Mouse (Mus musculus) midbrain, embryonic 15.5 days (tissue): ENCODE measurements at regions not wholly inside any gene's neighbourhood (a gene's known extent, or its start where the extent isn't known, plus 50 kb on each side); places are given as distances from the start of the nearest gene placed in this dataset.

ENCODE experiments used
- ATAC-seq: fragments of 200-750 bp; cut with Nextera tagmentation; replicated peaks from 2 replicates; pipeline ENCODE4 v1.8.0; 2017; ENCODE audit warnings: moderate TSS enrichment
- H3K27ac ChIP-seq: fragments of 300-500 bp; sonication (generic); 2 replicates; pipeline ENCODE4 v1.5.1; 2015; ENCODE audit warnings: mild to moderate bottlenecking, inconsistent platforms
- H3K27me3 ChIP-seq: fragments of 300-500 bp; sonication (generic); replicated peaks from 2 replicates; pipeline ENCODE4 v1.6.1; 2015; ENCODE audit warnings: inconsistent platforms
- H3K36me3 ChIP-seq: fragments of 300-500 bp; sonication (generic); replicated peaks from 2 replicates; pipeline ENCODE4 v1.6.1; 2015; ENCODE audit warnings: inconsistent platforms
- H3K4me1 ChIP-seq: fragments of 300-500 bp; sonication (generic); 2 replicates; pipeline ENCODE4 v1.6.1; 2015; ENCODE audit warnings: inconsistent platforms
- H3K4me2 ChIP-seq: fragments of 300-500 bp; sonication (generic); 2 replicates; pipeline ENCODE4 v1.6.1; 2015; ENCODE audit warnings: inconsistent platforms, mild to moderate bottlenecking, moderate library complexity
- H3K4me3 ChIP-seq: fragments of 300-500 bp; sonication (generic); 2 replicates; pipeline ENCODE4 v1.5.1; 2015; ENCODE audit warnings: mild to moderate bottlenecking, inconsistent platforms
- H3K9ac ChIP-seq: fragments of 300-500 bp; sonication (generic); 2 replicates; pipeline ENCODE4 v1.6.1; 2015; ENCODE audit warnings: mild to moderate bottlenecking, inconsistent platforms
- H3K9me3 ChIP-seq: fragments of 300-500 bp; sonication (generic); 2 replicates; pipeline ENCODE4 v1.6.1; 2016; ENCODE audit warnings: inconsistent platforms
- WGBS: fragments of 180-500 bp; shearing (Covaris S2); methylation state at CpG from one replicate; pipeline ENCODE4 v1.1.7; 2015; ENCODE audit warnings: mixed read lengths; 5-methylcytosine and 5-hydroxymethylcytosine counted together

DNA sequence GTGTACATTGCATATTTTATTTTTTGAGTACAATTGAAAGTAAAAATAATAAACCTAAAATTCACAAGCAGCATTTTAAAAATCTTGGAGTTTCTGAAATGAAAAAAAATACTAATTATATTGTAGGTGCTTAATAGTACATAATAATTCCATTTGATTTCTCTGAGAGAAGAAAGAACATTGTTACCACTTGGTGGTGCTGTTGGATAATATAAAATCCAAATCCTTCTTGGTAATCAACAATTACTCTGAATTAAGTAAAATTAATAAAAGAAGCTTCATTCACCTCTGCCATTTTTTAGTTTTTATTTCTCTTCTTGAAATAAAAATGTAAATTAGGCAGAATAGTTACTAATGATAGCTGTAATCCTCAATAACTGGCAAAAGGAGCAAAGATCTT is 563.2 kb upstream of the Pcdh20 start:
- Histone ChIP-seq H3K4me2 (no peak overlapping the region), H3K4me1 (no peaks in the 10 kb centered on the region), H3K36me3 (no peaks in the 10 kb centered on the region), H3K9me3 (no peaks in the 10 kb centered on the region), H3K27ac (no peak overlapping the region), H3K9ac (no peak overlapping the region), H3K27me3 (no peaks in the 10 kb centered on the region), H3K4me3 (no peak overlapping the region)
- ATAC-seq, result no peak

DNA sequence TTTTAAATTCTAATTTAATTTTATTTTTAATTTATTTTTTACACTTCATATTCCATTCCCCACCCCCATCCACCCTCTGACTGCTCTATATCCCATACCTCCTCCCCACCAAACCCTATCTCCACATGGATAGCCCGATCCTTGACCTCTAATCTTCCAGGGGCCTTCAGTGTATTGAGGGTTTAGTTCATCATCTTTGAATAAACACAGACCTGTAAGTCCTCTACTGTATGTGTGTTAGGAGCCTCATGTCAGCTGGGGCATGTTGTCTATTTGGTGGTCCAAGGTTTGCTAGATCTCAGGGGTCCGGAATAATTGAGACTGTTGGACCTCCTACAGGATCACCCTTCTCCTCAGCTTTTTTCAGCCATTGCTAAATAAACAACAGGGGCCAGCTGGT is 540.2 kb upstream of the Pcdh20 start:
- no peak overlapping the region for H3K27ac ChIP-seq
- H3K4me3 ChIP-seq, result no peak overlapping the region
- H3K27me3 ChIP-seq, result no peaks in the 10 kb centered on the region
- ATAC-seq, result no peak
- 93% methylated on average over 2 of the region's 2 CpGs for WGBS
- H3K9me3 ChIP-seq, result no peaks in the 10 kb centered on the region
- H3K36me3 ChIP-seq, result no peaks in the 10 kb centered on the region
- no peak overlapping the region for H3K9ac ChIP-seq
- no peaks in the 10 kb centered on the region for H3K4me1 ChIP-seq
- no peak overlapping the region for H3K4me2 ChIP-seq

DNA sequence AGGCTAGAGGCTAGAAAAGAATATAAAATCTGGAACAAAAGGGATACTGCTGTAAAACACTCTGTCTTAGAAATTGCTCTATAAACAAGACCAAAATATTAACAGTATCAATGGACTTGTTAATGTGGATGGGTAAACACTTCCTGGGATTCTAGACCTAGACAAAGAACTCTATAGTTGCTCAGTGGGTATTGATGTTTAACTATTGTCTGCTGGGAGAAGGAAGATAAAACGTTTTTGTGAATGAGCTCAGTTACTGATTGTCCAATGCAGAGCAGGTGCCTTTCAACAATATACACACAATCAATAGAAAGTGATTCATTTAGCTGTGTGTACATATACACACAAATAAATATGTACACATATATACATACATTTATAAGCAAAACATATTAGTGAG is 538.5 kb upstream of the Pcdh20 start:
- Histone ChIP-seq H3K27ac (no peak overlapping the region), H3K9ac (no peak overlapping the region), H3K4me2 (no peak overlapping the region), H3K4me3 (no peak overlapping the region), H3K9me3 (no peaks in the 10 kb centered on the region), H3K27me3 (no peaks in the 10 kb centered on the region), H3K36me3 (no peaks in the 10 kb centered on the region), H3K4me1 (no peaks in the 10 kb centered on the region)
- 26% methylated on average over 1 of the region's 1 CpGs for WGBS
- ATAC-seq, result no peak

DNA sequence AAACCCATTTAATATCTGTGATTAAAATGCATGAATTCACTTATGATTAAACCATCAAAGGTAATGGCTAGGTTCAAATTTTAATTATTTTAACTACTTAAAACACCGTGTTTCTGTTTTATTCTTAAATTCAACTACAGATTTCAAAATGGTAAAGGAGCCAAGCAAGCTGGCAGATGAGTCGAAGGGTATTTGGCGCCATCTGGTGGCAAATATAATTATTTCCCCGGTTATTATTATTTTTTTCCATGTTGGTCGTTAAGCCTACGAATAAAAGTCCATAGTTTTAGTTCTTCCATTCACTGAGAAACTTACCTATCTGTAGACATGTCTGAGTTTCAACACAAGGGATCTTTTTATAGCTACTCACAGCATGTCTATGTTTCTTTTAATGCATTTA is 510.7 kb upstream of the Pcdh20 start:
- ATAC-seq, result no peak
- WGBS, result 13% methylated on average over 6 of the region's 6 CpGs
- H3K9ac ChIP-seq, result no peak overlapping the region
- no peaks in the 10 kb centered on the region for H3K9me3 ChIP-seq
- H3K4me3 ChIP-seq, result no peak overlapping the region
- no peaks in the 10 kb centered on the region for H3K4me1 ChIP-seq
- no peak overlapping the region for H3K4me2 ChIP-seq
- no peaks in the 10 kb centered on the region for H3K27me3 ChIP-seq
- no peaks in the 10 kb centered on the region for H3K36me3 ChIP-seq
- no peak overlapping the region for H3K27ac ChIP-seq

DNA sequence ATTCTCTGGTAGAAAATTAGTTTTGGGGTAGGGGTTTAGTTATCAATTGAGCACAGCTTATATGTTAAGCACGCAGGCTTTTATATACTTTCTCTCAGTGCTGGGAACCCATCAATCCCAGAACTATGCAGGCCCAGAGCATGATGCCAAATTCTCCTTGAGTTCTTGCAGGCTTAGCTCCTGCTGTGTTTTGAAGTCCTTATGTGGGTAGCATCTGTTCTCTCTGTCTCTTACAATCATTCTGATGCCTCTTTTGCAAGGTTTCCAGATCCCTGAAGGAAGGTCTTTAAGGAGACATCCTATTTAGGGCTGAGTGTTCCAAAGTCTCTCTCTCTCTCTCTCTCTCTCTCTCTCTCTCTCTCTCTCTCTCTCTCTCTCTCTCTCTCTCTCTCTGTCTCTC is 504.8 kb upstream of the Pcdh20 start:
- WGBS, result 94% methylated on average over 1 of the region's 1 CpGs
- Histone ChIP-seq H3K4me3 (no peak overlapping the region), H3K36me3 (no peaks in the 10 kb centered on the region), H3K9ac (no peak overlapping the region), H3K4me1 (no peaks in the 10 kb centered on the region), H3K9me3 (no peaks in the 10 kb centered on the region), H3K27ac (no peak overlapping the region), H3K4me2 (no peak overlapping the region), H3K27me3 (no peaks in the 10 kb centered on the region)
- ATAC-seq, result no peak

DNA sequence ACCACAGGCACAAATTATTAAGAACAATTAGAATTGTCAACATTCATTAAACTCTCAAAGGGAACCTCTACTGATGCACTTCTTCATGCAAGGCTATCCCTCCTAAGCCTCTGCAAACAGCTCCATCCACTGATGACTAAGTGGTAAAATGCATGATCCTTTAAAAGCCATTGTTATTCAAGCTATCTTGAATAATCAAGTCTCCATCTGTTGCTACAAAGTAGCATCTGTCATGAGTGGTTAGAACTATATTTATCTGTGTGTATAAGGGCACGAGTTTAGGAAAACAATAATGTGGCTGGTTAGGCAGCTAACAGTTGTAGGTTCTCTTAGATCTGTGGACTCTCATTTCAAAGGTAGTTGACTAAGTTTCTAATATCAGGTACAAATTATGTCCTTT is 463.4 kb upstream of the Pcdh20 start:
- no peaks in the 10 kb centered on the region for H3K36me3 ChIP-seq
- no peaks in the 10 kb centered on the region for H3K27me3 ChIP-seq
- H3K9ac ChIP-seq, result no peak overlapping the region
- 47% methylated on average over 1 of the region's 1 CpGs for WGBS
- H3K27ac ChIP-seq, result no peak overlapping the region
- no peak for ATAC-seq
- no peak overlapping the region for H3K4me2 ChIP-seq
- no peaks in the 10 kb centered on the region for H3K4me1 ChIP-seq
- H3K4me3 ChIP-seq, result no peak overlapping the region
- H3K9me3 ChIP-seq, result no peaks in the 10 kb centered on the region
